Mouse (Mus musculus): ENCODE measurements around the gene Tprg. TPM values are rescaled to one million over a fixed set of nuclear protein-coding genes. Genes with fewer than 3 reads are reported as not detected.

Tprg gene
- total and polyA plus RNA-seq, 2 experiments from 2014 or later, result 0.16 TPM; not detected in 1

DNA sequence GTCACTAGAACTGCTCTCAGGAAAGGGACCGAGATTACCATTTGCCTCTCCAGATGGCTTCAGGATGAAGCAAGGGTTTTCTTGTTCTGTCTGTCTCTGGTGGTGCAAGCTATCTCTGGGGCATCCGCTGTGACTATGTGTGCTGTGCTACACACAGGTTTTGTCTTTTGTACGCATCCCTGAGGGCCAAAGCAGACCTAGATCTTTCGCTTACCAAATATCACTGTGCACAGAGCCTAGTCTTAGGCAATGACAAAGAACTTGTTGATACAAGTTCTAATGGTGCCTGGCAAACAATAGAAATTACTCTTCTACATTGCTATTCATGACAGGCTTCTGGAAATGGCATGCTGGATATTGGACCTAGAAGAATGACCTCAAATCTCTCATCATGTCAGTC lies 16.0 kb downstream of the Tprg start:
- Histone ChIP-seq H3K36me3 (ENCODE audit: insufficient read depth, low read length) (no peaks in the 10 kb centered on the region), H3K9ac (replicated peaks; ENCODE audit: low read length, poor library complexity, severe bottlenecking) (no peak overlapping the region), H3K4me2 (ENCODE audit: low read depth, low read length, poor library complexity, severe bottlenecking) (no peak overlapping the region), H3K27me3 (ENCODE audit: insufficient read depth, low read length) (no peaks in the 10 kb centered on the region), H3K4me1 (ENCODE audit: insufficient read depth, low read length) (no peaks in the 10 kb centered on the region), H3K4me3 (ENCODE audit: low read depth, low read length) (no peak overlapping the region), H3K9me3 (ENCODE audit: low read length) (no peaks in the 10 kb centered on the region), H3K27ac (ENCODE audit: low read depth, low read length) (no peak overlapping the region)
- WGBS, result 95% methylated on average over 4 of the region's 4 CpGs
- TF ChIP-seq CTCF (IDR thresholded peaks at IDR 0.05), result no peak
- DNase-seq (ENCODE audit: low spot score) (no peak), ATAC-seq (ENCODE audit: low FRiP score) (no peak)

DNA sequence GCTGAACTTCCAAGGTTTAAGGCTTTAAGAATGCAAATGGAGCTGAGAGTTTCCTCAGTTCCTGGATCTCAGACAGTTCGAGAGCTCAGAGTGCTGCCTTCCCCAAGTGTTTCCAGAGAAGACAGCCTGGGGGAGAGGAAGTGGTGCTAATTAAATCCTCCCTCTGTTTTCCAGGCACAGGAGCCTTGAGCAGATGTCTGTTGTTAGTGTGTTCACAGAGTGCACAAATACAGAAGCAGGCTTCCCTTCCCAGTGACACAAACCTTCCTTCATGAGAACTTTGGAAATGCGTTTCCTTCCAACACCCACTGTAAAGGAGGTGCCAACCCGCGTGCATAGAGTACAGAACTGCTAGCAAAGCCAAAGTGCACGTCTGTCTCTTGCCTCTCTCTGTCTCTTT lies 27.4 kb downstream of the Tprg start:
- no peaks in the 10 kb centered on the region for H3K36me3 ChIP-seq (ENCODE audit: insufficient read depth, low read length)
- H3K4me3 ChIP-seq (ENCODE audit: low read depth, low read length), result no peak overlapping the region
- DNase-seq (ENCODE audit: low spot score), result no peak
- H3K27me3 ChIP-seq (ENCODE audit: insufficient read depth, low read length), result no peaks in the 10 kb centered on the region
- H3K9ac ChIP-seq (replicated peaks; ENCODE audit: low read length, poor library complexity, severe bottlenecking), result no peak overlapping the region
- no peak for TF ChIP-seq CTCF (IDR thresholded peaks at IDR 0.05)
- H3K4me1 ChIP-seq (ENCODE audit: insufficient read depth, low read length), result no peaks in the 10 kb centered on the region
- no peak for ATAC-seq (ENCODE audit: low FRiP score)
- 86% methylated on average over 5 of the region's 5 CpGs for WGBS
- H3K9me3 ChIP-seq (ENCODE audit: low read length), result no peaks in the 10 kb centered on the region
- H3K4me2 ChIP-seq (ENCODE audit: low read depth, low read length, poor library complexity, severe bottlenecking), result no peak overlapping the region
- H3K27ac ChIP-seq (ENCODE audit: low read depth, low read length), result no peak overlapping the region

DNA sequence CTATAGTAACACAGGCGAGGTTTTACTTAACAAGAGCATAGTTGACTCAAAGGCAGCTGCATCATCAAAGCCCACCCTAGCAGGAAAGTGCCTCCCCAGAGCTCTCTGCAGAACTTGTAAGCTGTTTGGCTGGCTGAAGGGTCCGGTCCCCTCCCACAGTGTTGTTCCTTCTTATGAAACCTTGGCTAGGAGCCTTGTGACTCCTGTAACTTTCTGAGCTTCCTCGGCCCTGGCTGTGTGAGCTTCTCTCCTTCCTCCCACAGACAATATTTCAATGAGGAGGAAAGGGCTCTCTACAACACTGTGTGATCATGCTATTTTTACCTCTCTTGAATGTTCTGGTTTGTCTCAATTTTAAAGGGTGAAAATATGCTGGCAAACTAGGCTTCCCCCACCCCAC lies 28.5 kb downstream of the Tprg start:
- 72% methylated on average over 3 of the region's 3 CpGs for WGBS
- no peak for DNase-seq (ENCODE audit: low spot score)
- Histone ChIP-seq H3K4me1 (ENCODE audit: insufficient read depth, low read length) (no peaks in the 10 kb centered on the region), H3K9me3 (ENCODE audit: low read length) (no peaks in the 10 kb centered on the region), H3K27ac (ENCODE audit: low read depth, low read length) (no peak overlapping the region), H3K4me2 (ENCODE audit: low read depth, low read length, poor library complexity, severe bottlenecking) (no peak overlapping the region), H3K4me3 (ENCODE audit: low read depth, low read length) (no peak overlapping the region), H3K9ac (replicated peaks; ENCODE audit: low read length, poor library complexity, severe bottlenecking) (no peak overlapping the region), H3K36me3 (ENCODE audit: insufficient read depth, low read length) (no peaks in the 10 kb centered on the region), H3K27me3 (ENCODE audit: insufficient read depth, low read length) (no peaks in the 10 kb centered on the region)
- no peak for TF ChIP-seq CTCF (IDR thresholded peaks at IDR 0.05)
- no peak for ATAC-seq (ENCODE audit: low FRiP score)

DNA sequence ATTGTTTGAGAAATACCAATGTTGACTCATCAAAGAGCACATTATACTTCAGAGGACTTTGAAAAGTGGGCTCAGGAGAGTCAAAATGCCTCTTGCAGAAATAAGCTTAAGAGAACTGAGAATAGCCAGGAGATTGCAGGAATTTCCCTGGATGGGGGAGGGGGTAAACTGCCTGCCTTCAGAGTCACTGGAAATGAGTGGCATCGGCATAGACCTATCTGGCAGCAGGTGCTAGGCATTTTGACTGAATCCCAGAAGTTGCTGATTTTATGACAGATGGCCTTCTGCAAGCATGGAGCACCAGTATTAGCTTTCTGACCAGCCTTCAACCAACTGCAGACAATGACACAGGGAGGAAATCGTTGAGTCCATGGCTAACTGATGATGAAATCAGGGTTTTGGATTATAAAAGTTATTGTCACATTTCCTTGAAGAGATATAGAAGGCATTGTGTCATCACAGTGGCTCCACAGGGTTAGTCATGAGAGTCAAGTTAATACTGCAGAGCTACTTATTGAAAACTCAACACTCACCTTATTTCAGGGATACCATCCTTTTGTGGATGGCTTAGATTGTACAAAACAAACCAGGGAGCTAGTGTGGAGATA lies 39.1 kb downstream of the Tprg start:
- ATAC-seq (ENCODE audit: low FRiP score), result no peak
- H3K9ac ChIP-seq (replicated peaks; ENCODE audit: low read length, poor library complexity, severe bottlenecking), result no peak overlapping the region
- H3K9me3 ChIP-seq (ENCODE audit: low read length), result no peaks in the 10 kb centered on the region
- no peaks in the 10 kb centered on the region for H3K36me3 ChIP-seq (ENCODE audit: insufficient read depth, low read length)
- TF ChIP-seq CTCF (IDR thresholded peaks at IDR 0.05), result no peak
- no peak overlapping the region for H3K27ac ChIP-seq (ENCODE audit: low read depth, low read length)
- H3K4me1 ChIP-seq (ENCODE audit: insufficient read depth, low read length), result no peaks in the 10 kb centered on the region
- H3K4me2 ChIP-seq (ENCODE audit: low read depth, low read length, poor library complexity, severe bottlenecking), result no peak overlapping the region
- H3K4me3 ChIP-seq (ENCODE audit: low read depth, low read length), result no peak overlapping the region
- 84% methylated on average over 2 of the region's 2 CpGs for WGBS
- no peak for DNase-seq (ENCODE audit: low spot score)
- no peaks in the 10 kb centered on the region for H3K27me3 ChIP-seq (ENCODE audit: insufficient read depth, low read length)

DNA sequence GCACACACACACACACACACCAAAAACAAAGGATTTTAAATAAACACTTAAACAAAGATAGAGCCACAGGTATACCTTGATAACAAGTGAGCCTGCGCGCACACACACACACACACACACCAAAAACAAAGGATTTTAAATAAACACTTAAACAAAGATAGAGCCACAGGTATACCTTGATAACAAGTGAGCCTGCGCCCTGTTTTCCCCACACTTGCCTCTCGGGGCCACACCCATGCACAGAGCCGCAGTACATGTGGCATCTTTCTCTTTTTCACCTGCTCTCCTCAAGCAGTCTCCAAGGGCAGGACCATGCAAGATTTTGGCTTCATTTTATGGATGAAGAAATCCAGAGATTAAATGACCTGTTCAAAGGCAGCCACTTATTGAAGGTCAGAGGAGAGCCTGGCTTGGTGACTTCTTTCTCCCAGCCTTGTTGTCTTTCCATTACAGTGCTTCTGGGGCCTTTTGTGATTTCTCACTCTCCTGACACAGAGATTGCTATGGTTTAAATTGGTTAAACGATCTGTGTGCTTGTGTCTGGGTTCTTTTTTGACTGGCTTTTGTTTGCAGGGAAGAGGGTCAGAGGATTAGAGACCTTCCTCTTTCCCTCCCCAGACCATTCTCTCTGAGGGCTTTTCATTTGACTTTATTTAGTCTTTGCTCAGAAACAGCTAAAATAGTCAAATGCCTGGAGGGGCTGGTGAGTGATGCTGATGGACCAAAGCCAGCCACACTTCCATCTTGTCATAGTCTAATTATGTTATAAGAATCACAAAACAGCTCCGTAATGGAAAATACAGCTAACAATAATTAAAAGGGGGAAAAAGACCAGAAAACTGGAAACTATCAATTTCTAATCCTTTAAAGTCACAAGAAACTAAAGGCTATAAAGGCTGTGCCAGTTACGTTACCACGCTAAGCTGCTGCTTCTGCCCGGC lies 46.9 kb downstream of the Tprg start:
- no peaks in the 10 kb centered on the region for H3K36me3 ChIP-seq (ENCODE audit: insufficient read depth, low read length)
- no peaks in the 10 kb centered on the region for H3K4me1 ChIP-seq (ENCODE audit: insufficient read depth, low read length)
- H3K4me2 ChIP-seq (ENCODE audit: low read depth, low read length, poor library complexity, severe bottlenecking), result no peak overlapping the region
- H3K9me3 ChIP-seq (ENCODE audit: low read length), result no peaks in the 10 kb centered on the region
- no peak overlapping the region for H3K9ac ChIP-seq (replicated peaks; ENCODE audit: low read length, poor library complexity, severe bottlenecking)
- no peak for ATAC-seq (ENCODE audit: low FRiP score)
- no peak for TF ChIP-seq CTCF (IDR thresholded peaks at IDR 0.05)
- no peak for DNase-seq (ENCODE audit: low spot score)
- no peak overlapping the region for H3K27ac ChIP-seq (ENCODE audit: low read depth, low read length)
- H3K4me3 ChIP-seq (ENCODE audit: low read depth, low read length), result no peak overlapping the region
- H3K27me3 ChIP-seq (ENCODE audit: insufficient read depth, low read length), result no peaks in the 10 kb centered on the region
- 46% methylated on average over 10 of the region's 10 CpGs for WGBS

DNA sequence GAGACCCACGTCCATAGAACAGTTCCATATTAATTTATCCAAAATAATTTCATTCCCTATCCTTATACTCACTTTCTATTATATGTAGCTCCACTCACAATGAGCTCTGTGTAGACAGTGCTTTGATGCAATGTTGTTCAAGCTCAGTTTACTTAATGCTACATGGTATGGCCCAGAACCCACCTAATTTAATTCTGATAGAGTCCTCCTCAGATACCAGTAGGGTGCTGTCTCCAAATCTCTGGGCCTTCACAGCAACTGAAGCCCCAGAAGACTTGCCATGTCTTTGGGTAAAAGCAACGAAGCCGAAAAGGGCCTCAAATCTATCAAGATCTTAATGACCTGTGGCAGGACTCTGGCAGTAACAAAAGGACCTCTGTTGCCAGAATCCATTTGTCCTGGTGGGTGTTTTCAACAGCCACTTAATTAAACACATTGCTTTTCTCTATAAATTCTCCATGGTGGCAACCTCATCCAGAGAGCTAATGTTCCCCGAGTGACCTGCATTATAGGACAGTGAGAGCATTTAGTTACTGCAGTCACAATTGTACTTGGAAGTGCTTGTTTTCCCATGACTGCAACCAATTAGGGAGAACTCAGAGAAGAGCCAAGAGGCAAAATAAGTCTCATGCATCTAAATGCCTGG lies 48.6 kb downstream of the Tprg start:
- ATAC-seq (ENCODE audit: low FRiP score), result no peak
- Histone ChIP-seq H3K27me3 (ENCODE audit: insufficient read depth, low read length) (no peaks in the 10 kb centered on the region), H3K9ac (replicated peaks; ENCODE audit: low read length, poor library complexity, severe bottlenecking) (no peak overlapping the region), H3K4me2 (ENCODE audit: low read depth, low read length, poor library complexity, severe bottlenecking) (no peak overlapping the region), H3K9me3 (ENCODE audit: low read length) (no peaks in the 10 kb centered on the region), H3K36me3 (ENCODE audit: insufficient read depth, low read length) (no peaks in the 10 kb centered on the region), H3K4me1 (ENCODE audit: insufficient read depth, low read length) (no peaks in the 10 kb centered on the region), H3K4me3 (ENCODE audit: low read depth, low read length) (no peak overlapping the region), H3K27ac (ENCODE audit: low read depth, low read length) (no peak overlapping the region)
- DNase-seq (ENCODE audit: low spot score), result peak; percentile 32
- TF ChIP-seq CTCF (IDR thresholded peaks at IDR 0.05), result no peak
- WGBS, result 30% methylated on average over 4 of the region's 4 CpGs
